Comparison of ENCODE assay signal across 24 mouse cellular contexts in the genomic region with DNA sequence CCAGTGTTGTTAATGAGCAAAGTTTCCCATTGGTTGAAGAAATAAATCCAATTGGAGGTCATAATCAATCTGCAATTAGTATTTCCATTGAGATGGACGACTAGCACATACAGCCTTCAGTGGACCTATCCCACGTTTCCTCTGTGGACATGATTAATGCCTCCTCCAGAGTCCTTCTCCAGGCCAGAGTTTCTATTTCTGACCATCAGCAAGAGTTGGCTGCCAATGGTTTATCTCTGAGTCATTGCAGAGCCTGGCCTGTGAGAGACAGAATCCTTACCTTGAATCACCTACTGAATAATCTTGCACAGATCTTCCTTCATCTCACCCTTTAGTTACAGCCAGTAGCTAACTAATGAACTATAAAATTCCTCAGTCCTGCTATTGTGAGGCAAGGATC.
DNase-seq lines count a peak whose midpoint lies in the region; ATAC-seq lines count a peak whose summit lies in the region.
"Had no signal": no experiment of that assay in that cellular context is flagged by ENCODE, and none has a peak within 500 bp of the region (broad histone marks: within the 10 kb centered on the region; RNA-seq: fewer than 3 reads in every experiment).

No protein-coding gene starts in this region.

- peak; percentile 90 for DNase-seq in heart, adult 11 months
- no peak for DNase-seq in heart, postnatal 4 days
- DNase-seq in heart, adult 9 months (ENCODE audit: low spot score in 2 of 2) = peak; percentile 15 to 24
- no peak for DNase-seq in heart, embryonic 10.5 days (ENCODE audit: low spot score)
- DNase-seq in Muller cell, postnatal 12 days (ENCODE audit: inconsistent ontology term) = peak; percentile 6
- DNase-seq in adipocyte (ENCODE audit: low spot score) = peak; percentile 3
- DNase-seq: adrenal gland, adult 2 months; adrenal gland, postnatal 25 days; B cell, adult 2 months; cerebellum, adult 8-10 months; cerebellum, postnatal 14 days; kidney, adult 2 months had no signal

- no peaks in the 10 kb centered on the region for H3K27me3 ChIP-seq in heart, embryonic 10.5 days (ENCODE audit: insufficient read depth, poor library complexity, severe bottlenecking)
- H3K27me3 ChIP-seq in intestine, embryonic 16.5 days (replicated peaks; ENCODE audit: control insufficient read depth, insufficient read depth, low read length) = no peaks in the 10 kb centered on the region
- no peaks in the 10 kb centered on the region for H3K27me3 ChIP-seq in midbrain, embryonic 15.5 days (replicated peaks)
- H3K27me3 ChIP-seq: embryonic facial prominence, embryonic 12.5 days; forebrain, embryonic 15.5 days; heart, embryonic 15.5 days; hindbrain, embryonic 13.5 days; kidney, embryonic 15.5 days; Patski had no signal

- H3K4me2 ChIP-seq in intestine, embryonic 16.5 days (ENCODE audit: low read depth, low read length) = no peak overlapping the region
- no peak overlapping the region for H3K4me2 ChIP-seq in midbrain, embryonic 15.5 days
- H3K4me2 ChIP-seq: embryonic facial prominence, embryonic 12.5 days; forebrain, embryonic 15.5 days; heart, embryonic 15.5 days; hindbrain, embryonic 13.5 days; kidney, embryonic 15.5 days had no signal

- H3K4me1 ChIP-seq in heart, embryonic 10.5 days = no peaks in the 10 kb centered on the region
- no peaks in the 10 kb centered on the region for H3K4me1 ChIP-seq in intestine, embryonic 16.5 days (ENCODE audit: control insufficient read depth, insufficient read depth, low read length)
- no peaks in the 10 kb centered on the region for H3K4me1 ChIP-seq in midbrain, embryonic 15.5 days
- H3K4me1 ChIP-seq: embryonic facial prominence, embryonic 12.5 days; forebrain, embryonic 15.5 days; heart, embryonic 15.5 days; hindbrain, embryonic 13.5 days; kidney, embryonic 15.5 days had no signal

- no peaks in the 10 kb centered on the region for H3K9me3 ChIP-seq in heart, embryonic 10.5 days
- H3K9me3 ChIP-seq in intestine, embryonic 16.5 days (ENCODE audit: control insufficient read depth, low read length) = no peaks in the 10 kb centered on the region
- H3K9me3 ChIP-seq in midbrain, embryonic 15.5 days = no peaks in the 10 kb centered on the region
- H3K9me3 ChIP-seq: embryonic facial prominence, embryonic 12.5 days; forebrain, embryonic 15.5 days; G1E; heart, embryonic 15.5 days; hindbrain, embryonic 13.5 days; kidney, embryonic 15.5 days had no signal

- no peaks in the 10 kb centered on the region for H3K36me3 ChIP-seq in heart, embryonic 10.5 days
- H3K36me3 ChIP-seq in intestine, embryonic 16.5 days (ENCODE audit: control insufficient read depth, insufficient read depth, low read length) = no peaks in the 10 kb centered on the region
- H3K36me3 ChIP-seq in midbrain, embryonic 15.5 days (replicated peaks) = no peaks in the 10 kb centered on the region
- H3K36me3 ChIP-seq: embryonic facial prominence, embryonic 12.5 days; forebrain, embryonic 15.5 days; G1E; heart, embryonic 15.5 days; hindbrain, embryonic 13.5 days; kidney, embryonic 15.5 days had no signal

- no peak overlapping the region for H3K9ac ChIP-seq in intestine, embryonic 16.5 days (ENCODE audit: low read depth, low read length)
- H3K9ac ChIP-seq in midbrain, embryonic 15.5 days = no peak overlapping the region
- H3K9ac ChIP-seq: embryonic facial prominence, embryonic 12.5 days; forebrain, embryonic 15.5 days; heart, embryonic 15.5 days; hindbrain, embryonic 13.5 days; kidney, embryonic 15.5 days had no signal

- H3K27ac ChIP-seq in heart, embryonic 10.5 days = no peak overlapping the region
- no peak overlapping the region for H3K27ac ChIP-seq in intestine, embryonic 16.5 days (ENCODE audit: low read length)
- no peak overlapping the region for H3K27ac ChIP-seq in midbrain, embryonic 15.5 days
- H3K27ac ChIP-seq: embryonic facial prominence, embryonic 12.5 days; forebrain, embryonic 15.5 days; heart, embryonic 15.5 days; hindbrain, embryonic 13.5 days; hindbrain, postnatal 0 days; kidney, embryonic 15.5 days had no signal

- no peak overlapping the region for H3K4me3 ChIP-seq in heart, embryonic 10.5 days
- H3K4me3 ChIP-seq in intestine, embryonic 16.5 days (ENCODE audit: low read length) = no peak overlapping the region
- no peak overlapping the region for H3K4me3 ChIP-seq in midbrain, embryonic 15.5 days
- H3K4me3 ChIP-seq: embryonic facial prominence, embryonic 12.5 days; forebrain, embryonic 15.5 days; heart, embryonic 15.5 days; hindbrain, embryonic 13.5 days; kidney, embryonic 15.5 days had no signal

- 56% methylated on average over 2 of the region's 2 CpGs for WGBS in heart, embryonic 10.5 days
- 60% methylated on average over 2 of the region's 2 CpGs for WGBS in intestine, embryonic 16.5 days
- 90% methylated on average over 2 of the region's 2 CpGs for WGBS in midbrain, embryonic 15.5 days

- no peak for ATAC-seq in intestine, embryonic 16.5 days
- ATAC-seq in midbrain, embryonic 15.5 days (replicated peaks) = no peak
- ATAC-seq: activated CD4-positive, CD25-positive, alpha-beta regulatory T cell, adult 4 months; CD4-positive, CD25-positive, alpha-beta regulatory T cell, adult 4 months; forebrain, embryonic 15.5 days; hindbrain, postnatal 0 days; Patski had no signal

Comparison
In these comparisons a context has a peak if more than half of its experiments do, and no peak if none do; other contexts are left out.
1. DNase-seq: peak in heart, adult 11 months (single experiment), heart, adult 9 months (2 of 2), Muller cell, postnatal 12 days (single experiment) and adipocyte (single experiment); none in heart, postnatal 4 days (single experiment) and heart, embryonic 10.5 days (single experiment).